Mouse (Mus musculus) T-helper 17 cell (primary cell): ENCODE measurements around the gene Acss2.
"Not testable (repeated sequence)": the region's sequence is repeated elsewhere in the genome, so short reads cannot be mapped to it uniquely, and the experiment has no call there.

Experiments used
- in situ Hi-C, 2 experiments: fragments of 300-600 bp; cut with MboI, MseI; formaldehyde crosslinking; loops; 1 replicate in 1 of 2; 2 replicates in 1 of 2; pipeline ENCODE4 v1.15.1; 2025; ENCODE audit warnings: high pct_unique_total_duplicates in 2 of 2

Acss2 gene

DNA sequence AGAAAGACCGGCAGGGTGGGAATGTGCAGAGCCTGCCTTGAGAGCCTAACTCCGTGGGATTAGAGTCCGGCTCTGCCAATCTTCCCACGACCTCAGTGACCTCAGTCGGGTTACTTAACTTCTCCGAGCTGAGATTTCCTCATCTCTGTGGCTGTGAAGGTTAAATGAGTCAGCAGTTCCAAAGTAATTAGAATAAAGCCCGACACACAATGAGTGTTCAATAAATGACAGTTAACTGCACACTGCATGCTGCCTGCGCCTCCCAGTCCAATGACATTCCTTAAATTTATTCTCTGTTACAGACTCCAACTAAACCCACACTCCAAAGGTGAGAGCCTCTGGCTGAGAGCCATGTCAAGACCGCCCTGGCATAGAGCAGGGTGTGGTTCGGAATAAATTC lies 67.7 kb downstream of the Acss2 start:
- in situ Hi-C loops, result loop anchor here in 1 of 2 experiments (10.0 kb wide), 1 partner anchor 71 kb away; the partner anchor contains the start of genes Acss2 and Ggt7

DNA sequence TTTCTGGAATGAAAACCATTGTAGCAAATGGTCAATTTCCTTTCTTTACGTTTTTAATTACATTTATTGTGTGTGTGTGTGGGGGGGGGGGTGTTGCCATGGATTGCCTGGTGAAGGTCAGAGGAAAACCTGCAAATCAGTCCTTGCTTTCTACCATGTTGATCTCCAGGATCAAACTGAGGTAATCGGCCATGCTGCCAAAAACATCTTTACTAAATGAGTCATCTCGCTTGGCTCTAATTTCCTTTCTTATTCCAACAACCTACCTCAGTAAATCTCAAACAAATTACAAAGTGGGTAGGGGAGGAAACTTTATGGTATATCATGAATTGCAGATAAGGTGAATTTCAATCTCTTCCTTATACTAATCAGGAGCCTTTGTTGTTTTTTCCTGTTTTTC lies 70.4 kb downstream of the Acss2 start:
- in situ Hi-C loops, result loop anchor here in 1 of 2 experiments (10.0 kb wide), 1 partner anchor 73 kb away; the partner anchor contains the start of genes Acss2 and Ggt7

DNA sequence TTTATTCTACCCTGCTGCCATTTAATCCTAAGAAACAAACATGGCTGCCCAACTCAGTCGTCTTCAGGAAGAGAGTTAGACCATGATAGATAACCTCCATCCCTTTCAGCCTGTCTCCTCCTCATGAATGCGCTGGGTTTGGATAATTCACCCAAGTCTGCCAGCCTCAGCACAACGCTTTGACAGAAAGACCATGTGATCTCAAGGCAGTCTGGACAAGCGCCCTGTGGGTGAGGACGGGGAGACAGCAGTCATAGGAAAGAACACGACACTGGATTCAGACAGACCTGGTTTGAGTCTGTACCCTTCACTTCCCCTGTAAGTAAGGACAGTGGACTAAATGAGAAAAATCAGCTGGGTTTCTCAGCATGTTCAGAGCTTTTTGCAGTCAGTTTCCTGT lies 71.8 kb downstream of the Acss2 start:
- in situ Hi-C loops, result loop anchor here in 1 of 2 experiments (10.0 kb wide), 1 partner anchor 75 kb away; the partner anchor contains the start of genes Acss2 and Ggt7

DNA sequence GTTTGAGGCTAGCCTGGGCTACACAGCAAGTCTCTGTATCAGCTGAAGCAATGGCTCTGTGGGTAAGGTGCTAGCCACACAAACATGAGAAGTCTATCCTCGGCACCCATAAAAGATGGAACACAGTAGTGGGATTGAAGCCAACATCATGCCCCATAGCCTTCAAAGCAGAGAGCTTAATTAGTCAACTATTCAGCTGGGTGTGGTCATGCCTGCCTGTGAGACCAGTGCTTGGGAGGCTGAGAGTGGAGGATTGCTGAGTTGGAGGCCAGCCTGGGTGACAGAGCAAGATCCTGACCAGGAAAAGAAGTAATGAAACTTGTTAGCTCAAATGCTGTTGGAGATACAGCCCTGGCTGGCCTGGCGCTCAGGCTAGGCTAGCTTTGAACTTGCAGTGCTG lies 73.1 kb downstream of the Acss2 start:
- in situ Hi-C loops, result no loop called here

DNA sequence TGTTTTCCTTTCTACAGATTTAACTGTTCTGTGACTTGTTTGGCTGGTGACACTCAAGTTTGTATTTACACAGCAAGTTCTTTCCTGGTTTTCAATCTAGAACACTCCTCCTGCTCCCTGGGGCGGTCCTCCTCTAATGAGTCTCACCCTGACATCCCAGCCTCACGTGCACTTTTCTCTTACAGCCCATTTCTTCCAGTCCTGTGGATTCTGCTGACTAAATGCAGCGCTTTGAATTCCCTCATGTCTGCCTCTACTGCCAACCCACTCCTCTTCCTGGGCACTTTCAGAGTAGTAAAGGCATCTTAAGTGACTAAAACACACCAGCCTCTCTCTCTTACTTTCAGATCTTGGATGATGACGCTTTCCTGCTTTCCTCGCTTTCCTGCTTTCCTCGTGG lies 73.9 kb downstream of the Acss2 start:
- in situ Hi-C loops, result no loop called here

DNA sequence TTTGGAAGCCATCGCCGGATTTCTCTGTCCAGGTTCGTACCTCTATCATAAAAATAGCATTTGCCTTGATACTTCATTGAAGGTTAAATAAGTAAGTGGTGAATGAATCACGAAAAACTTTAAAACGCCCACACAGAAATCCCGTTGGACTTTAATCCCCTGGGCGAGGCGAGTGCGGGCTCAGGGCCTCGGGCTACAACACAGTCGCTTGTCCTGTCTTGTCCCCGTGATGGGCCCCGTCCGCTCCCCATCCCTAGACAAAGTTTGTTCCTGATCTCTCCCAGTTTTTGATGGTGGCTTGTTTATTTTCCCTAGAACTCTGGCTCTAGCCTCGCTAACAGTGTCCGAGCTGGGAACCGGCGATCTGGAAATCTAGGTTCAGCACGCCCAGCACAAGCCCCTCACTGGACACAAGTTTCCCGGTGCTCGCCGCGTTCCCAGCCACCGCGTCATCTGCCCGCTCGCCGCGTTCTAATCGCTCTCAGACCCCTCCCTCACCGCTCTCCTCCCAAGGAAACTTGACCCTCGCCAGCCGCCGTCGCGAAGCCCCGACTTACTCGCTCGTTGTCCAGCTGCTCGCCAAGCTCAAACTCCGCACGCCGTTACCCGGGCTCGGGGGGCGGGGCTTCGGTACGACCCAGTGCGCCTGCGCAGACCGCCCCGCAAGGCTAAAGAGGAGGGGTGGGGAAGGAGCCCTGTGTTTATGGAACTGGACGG lies 74.5 kb downstream of the Acss2 start, which contains the start of gene Gss:
Gene Gss, minus strand, starts transcription at position 674 of the 717 bp plus-strand sequence.
- in situ Hi-C loops, result no loop called here

DNA sequence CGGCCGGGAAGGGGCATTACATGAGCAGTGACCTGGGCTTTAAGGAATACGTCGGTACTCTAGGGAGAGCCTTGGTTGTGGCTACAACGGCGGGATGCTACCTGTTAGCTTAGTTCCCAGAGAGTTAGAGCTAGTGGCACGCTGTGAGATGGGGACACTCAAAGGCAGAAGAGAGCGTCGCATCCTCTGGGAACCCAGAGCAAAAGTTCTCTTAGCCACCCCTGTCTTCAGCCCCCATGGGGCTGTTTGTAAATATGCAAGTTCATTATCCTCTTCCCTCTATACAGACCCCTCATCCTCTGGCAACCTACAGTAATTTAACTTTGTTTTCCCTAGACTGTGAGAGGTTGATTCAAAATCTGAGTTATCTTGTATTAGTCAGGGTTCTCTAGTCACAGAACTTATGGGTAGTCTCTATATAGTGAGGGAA lies 75.1 kb downstream of the Acss2 start:
- in situ Hi-C loops, result no loop called here

DNA sequence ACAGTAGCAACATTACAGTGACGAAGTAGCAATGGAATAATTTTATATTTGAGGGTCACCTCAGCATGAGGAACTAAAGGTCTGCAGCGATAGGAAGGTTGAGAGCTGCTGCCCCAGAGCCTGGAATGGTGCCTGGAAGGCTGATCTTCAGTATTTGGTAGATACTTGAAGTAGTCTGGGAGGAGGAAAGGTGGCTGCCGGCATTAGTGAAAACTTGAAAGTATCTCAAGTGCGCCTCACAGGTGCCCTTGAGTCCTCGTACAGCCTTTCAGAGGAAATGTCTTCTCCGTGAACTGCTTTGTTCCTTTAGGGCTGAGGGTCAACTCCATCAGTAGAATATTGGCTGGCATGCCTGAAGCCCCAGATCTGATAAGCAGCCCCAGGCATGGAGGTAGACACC lies 77.8 kb downstream of the Acss2 start:
- in situ Hi-C loops, result no loop called here

DNA sequence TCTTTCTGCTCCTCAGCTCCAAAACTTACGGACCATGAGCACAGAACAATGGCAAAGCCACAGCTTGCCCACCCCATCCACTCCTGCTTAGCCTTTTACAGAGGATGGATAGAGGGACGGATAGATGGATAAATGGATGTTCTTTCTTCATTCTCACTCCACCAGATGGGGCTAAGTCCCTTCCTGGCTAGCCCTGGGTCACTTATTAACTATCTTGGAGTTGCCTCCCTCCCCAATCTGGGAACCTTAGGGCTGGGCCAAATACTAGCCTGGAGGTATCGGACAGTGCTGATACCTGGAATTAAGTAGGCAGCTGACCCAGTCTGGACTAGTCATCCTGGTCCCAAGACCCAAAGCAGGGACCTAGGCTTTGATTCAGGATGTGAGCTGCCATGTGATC lies 86.0 kb downstream of the Acss2 start:
- in situ Hi-C loops, result no loop called here

DNA sequence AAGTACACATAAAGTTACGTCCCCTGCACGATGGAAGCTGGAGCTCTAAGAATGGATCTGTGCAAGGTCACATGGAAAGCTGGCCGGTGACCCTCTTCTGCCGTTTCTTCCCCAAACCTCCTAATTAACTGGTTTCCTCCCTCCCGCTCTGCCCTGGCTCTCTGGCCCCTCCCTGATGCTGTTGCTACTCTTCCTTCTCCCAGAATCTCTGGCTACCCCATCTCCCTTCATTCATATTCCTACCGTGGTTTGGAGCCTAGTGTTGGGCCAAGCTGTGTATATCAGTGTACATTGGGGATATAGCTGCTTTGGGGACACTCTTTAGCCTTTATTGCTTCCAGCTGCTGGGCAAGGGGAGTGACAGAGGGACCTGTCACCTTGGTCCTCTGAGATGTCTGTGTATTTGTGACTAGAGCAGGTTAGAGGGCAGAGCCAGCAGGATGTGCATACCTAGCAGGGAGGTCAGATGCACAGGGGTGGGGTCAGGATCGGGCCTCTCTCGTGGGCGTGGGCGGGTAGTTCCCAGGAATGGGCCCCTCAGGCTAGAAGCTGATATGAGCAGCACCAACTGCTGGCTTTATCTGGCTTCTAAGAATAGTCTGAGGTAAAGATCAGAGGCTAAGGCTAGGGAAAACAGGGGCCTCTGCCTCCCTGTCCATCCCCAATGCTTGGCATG lies 87.0 kb downstream of the Acss2 start:
- in situ Hi-C loops, result no loop called here

DNA sequence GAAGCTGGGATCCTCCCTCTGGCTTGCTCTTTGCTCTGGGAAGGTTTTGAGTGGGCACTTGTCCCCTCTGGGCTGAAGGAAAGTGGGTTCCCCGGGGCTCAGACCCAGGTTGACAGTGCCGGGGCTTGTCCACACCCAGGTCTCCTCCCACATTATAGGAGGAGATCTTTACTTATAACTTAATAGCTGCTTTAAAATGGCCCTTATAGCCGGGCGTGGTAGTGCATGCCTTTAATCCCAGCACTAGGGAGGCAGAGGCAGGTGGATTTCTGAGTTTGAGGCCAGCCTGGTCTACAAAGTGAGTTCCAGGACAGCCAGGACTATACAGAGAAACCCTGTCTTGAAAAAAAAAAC lies 87.5 kb downstream of the Acss2 start:
- in situ Hi-C loops, result not testable (repeated sequence)

DNA sequence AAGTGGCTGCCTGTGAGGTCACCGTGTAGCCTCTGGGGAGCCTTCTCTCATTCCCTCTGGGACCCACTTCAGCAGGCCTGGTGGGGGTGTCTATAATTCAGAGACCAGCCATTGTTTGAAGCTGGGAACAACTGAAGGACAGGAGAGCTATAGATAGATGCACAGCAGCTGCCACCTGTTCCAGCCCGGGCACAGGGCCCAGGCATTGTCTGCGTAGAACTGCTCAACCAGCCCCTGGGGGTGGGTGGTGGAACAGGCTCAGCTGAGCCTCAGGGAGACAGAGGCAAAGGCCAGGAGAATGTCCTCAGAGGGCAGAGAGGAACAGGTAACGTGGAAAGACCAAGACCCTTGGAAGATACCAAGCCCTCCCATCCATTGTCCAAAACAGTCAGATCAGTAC lies 88.6 kb downstream of the Acss2 start:
- in situ Hi-C loops, result no loop called here

DNA sequence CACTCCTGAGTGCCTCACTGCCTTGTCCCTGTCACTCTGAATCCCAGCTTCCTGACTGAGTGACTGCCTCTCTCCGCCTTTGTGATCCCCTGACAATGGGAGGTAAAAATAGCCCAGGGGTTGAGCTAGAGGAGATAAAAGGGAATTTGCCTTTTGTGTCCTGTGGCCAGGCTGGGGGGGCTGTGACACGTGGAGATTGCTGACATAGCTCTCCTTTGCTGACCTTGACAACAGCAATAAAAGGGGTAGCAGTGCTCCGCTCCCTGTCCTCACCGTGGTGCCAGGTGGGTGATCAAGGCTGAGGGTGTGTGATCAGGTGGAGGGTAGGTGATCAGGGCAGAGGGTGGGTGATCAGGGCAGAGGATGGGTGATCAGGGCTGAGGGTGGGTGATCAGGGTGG lies 93.2 kb downstream of the Acss2 start, which contains the start of gene Myh7b:
Gene Myh7b, plus strand, starts transcription at position 235 of the 400 bp plus-strand sequence.
- in situ Hi-C loops, result no loop called here

DNA sequence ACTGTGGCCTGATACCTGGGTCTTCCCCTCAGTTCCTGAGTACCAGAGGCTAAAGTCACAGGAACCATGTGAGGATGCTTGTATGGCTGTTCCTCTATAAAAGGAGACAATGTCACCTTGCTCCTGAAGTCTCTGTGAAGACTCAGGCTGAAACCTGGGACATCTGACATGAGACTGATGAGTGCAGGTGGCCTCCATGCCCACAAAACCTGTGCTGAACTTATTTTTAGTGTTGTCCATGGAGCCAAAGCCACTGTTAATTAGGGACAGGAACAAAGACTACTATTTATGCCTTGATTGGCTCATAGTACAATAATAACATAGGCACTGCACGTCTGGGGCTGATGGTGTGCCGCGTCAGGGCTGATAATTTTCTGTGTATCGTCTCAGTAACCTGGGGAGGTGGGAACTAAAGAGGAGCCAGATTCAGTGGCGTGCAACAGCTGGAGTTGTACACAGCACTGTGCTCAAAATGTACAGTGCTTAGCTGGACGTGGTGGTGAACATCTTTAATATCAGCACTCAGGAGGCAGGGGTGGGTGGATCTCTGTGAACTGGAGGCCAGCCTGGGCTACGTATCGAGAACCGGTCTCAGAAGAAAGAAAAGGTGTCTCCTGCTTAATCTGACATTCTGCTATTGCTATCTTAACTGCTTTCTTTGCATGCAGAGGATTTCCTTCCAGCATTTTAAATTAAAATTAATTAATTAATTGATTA lies 94.2 kb downstream of the Acss2 start:
- in situ Hi-C loops, result no loop called here

DNA sequence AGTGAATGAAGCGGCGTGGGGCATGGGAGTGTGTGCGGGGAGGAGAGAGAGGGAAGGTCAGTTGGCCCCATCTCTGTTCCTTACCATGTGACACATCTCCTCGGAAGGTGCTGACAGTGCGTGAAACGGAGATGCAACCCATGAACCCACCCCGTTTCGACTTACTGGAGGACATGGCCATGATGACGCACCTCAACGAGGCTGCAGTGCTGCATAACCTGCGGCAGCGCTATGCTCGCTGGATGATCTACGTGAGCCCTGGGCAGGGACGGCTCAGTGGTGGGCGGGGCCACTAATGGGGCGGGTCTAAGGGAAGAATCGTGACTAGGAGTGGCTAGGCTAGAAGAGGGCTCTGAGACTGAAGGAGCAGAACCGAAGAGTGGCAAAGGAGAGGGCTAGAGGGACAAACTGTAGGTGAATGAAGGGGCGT lies 95.6 kb downstream of the Acss2 start:
- in situ Hi-C loops, result no loop called here

DNA sequence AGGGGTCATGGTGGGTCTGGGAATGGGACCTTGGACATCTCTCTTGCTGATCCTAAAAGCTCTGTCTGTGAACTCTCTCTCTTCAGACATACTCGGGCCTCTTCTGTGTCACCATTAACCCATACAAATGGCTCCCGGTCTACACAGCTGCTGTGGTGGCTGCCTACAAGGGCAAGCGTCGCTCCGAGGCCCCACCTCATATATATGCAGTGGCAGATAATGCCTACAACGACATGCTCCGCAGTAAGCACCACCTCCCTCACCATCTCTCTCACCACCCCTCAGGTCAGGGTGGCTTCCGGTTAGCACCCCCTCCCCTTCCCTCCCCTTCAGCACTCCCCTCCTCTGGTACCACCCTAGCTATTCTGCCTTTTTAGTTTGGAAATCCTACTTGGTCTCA lies 96.2 kb downstream of the Acss2 start:
- in situ Hi-C loops, result no loop called here

DNA sequence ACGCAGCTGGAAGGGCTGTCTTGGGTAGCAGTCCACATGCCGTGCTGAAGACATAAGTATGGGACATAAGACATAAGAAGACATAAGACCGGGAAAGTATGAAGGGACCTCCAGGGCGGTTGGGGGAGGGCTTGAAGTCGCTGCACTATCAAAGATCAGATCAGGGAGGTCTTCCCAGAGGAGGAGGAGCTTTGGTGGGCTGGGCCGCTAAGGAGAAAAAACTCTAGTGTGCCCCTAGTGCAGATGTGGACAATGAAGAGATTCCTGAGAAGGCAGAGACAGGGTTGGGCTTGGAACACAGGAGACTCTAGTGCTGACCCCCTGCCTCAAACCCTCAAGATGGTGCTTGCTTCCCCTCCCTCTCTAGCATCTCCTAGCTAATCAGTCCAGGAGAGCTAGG lies 99.2 kb downstream of the Acss2 start:
- in situ Hi-C loops, result loop anchor here in 1 of 2 experiments (5.0 kb wide), 1 partner anchor 105 kb away; no protein-coding TSS in a partner anchor

DNA sequence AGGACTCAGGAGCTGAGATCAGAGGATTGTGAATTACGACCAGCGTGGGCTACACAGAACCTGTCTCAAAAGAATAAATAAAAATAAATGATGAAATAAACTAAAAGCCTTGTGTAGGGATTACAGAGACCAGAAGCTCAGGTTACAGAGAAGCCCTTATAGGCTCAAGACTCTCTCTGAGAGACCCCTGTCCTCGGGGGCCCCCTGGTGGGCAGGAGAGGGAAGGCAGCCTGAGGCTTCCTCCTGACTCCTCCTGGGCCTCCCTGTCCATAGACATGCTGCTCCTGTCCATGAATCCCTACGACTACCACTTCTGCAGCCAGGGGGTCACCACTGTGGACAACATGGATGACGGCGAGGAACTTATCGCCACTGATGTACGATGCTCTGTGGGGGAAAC lies 102.1 kb downstream of the Acss2 start:
- in situ Hi-C loops, result loop anchor here in 1 of 2 experiments (5.0 kb wide), 1 partner anchor 108 kb away; no protein-coding TSS in a partner anchor

DNA sequence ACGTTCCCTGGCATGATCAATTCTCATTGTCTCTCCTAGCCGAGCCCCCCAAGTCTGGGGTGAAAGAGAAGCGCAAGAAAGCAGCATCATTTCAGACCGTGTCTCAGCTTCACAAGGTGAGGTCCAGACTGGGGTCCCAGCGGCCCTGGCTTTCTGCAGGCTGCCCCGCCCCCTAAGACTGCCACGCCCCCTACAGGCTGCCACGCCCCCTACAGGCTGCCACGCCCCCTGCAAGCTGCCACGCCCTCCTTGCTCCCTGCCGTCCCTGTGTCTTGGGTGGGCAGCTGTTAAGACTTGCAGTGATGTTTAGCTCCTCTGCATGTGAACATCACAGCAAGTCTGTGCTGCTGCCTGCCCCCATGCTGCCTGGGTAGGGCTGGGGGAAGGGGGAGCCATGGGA lies 104.9 kb downstream of the Acss2 start:
- in situ Hi-C loops, result no loop called here

DNA sequence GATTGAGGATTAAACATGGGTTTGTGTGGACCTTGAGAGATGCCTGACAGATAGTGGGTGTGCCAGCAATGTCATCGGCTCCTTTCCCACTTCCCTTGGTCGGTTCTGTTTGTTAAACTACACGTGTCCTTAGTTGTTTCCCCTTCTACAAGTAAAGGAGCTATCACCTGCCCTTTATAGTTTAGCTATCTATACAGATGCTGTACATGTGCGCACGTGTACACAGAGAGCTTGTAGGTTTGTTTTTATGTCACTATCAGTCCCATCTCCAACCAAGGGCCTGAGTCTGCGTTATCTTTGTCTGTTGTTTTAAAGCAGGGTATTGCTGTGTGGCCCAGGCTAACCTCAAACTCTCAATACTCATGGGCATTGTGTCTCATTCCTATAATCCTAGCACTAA lies 106.2 kb downstream of the Acss2 start:
- in situ Hi-C loops, result no loop called here

DNA sequence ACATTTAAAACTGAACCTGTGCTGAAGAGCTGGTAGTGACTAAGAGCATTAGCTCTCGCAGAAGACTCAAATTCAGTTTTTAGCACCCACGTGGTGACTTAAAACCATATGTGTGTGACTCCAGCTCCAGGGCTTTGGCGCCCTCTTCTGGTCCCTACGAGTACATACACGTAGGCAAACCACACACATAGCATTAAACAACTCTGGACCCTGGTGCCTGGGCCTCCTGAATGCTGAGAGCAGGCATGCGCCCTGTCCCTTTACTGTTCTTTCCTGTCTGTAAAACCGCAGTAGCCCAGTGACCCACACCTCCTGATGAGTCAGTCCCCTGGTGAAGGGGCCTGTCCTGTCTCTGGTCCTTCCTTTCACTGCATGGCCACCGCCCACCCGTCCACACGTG lies 107.0 kb downstream of the Acss2 start:
- in situ Hi-C loops, result loop anchor here in 1 of 2 experiments (5.0 kb wide), 1 partner anchor 112 kb away; no protein-coding TSS in a partner anchor

DNA sequence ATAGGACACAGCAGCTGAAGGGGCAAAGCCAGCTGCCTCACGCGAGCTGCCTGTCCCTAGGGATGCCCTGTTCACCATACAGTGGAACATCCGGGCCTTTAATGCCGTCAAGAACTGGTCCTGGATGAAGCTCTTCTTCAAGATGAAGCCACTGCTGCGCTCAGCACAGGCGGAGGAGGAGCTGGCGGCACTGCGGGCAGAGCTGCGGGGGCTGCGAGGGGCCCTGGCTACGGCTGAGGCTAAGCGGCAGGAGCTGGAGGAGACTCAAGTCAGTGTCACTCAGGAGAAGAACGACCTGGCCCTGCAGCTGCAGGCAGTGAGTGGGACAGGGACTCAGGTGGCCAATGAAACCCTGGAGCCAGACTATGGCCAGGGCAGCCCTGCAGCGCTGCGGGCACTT lies 108.5 kb downstream of the Acss2 start:
- in situ Hi-C loops, result loop anchor here in 1 of 2 experiments (5.0 kb wide), 1 partner anchor 114 kb away; no protein-coding TSS in a partner anchor
